Mouse (Mus musculus) CD4-positive, CD25-positive, alpha-beta regulatory T cell (primary cell): ENCODE data around the gene Cdh22. TPM values are rescaled to one million over a fixed set of nuclear protein-coding genes. Genes with fewer than 3 reads are reported as not detected.

ENCODE experiments used
- polyA plus RNA-seq: library from polyadenylated mRNA; unstranded; fragments of 100-300 nt; shearing (Covaris generic); gene quantifications from one replicate; pipeline ENCODE4 v1.2.1, GENCODE M21; 2017

The Cdh22 gene
- not detected for polyA plus RNA-seq

DNA sequence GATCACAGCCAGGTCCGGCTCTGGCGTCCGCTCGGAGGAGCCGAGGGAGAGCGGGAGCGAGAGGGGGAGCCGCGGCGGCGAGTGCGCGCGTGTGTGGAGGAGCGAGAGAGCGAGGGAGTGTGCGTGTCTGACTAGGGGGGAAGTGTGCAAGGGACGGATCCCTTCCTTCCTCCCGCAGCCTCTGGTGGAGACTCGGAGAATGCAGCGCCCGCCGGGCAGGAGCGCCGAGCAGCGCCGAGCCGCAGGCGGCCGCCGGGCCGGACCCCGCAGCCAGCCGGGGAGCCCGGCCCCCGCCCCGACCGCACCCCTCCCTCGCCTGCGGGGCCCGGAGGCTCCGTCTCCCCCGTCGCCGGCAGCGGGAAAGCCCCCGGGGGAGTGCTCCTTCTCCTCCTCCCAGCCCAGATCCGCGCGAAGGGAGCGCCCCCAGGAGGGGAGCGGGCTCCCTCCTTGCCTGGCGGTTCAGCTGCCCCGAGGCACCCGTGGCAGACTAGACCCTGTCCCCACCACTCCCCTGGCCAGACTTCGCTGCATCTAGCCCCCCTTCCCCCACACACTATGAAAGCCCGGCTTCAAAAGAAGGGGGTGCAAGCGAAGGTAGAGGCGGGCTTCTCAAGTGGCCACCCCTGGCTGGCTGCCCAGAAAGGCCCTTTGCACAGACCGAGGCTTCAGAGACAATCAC, at the start of gene Cdh22:
TSS of gene Cdh22 (minus strand) at position 241 of the 679 bp plus-strand sequence.

DNA sequence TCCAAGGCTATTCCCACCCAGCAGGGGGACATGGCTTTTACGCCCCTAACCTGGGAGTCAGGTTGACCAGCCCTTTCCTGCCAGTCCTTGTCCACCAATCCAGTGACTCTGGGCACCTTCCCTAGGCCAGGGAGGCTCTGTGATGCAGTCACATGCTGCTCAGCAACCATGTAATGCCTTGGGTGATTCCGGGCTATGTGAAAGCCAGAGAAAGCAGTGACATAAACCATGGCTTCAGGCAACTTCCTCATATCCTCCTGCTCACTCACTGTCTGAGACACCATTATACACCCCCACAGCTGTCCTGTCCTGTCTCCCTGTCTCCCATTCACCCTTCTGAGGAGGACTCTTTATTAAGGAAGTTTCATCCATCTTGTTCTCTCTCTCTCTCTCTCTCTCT, 144.0 kb downstream of the Cdh22 start, which contains the start of gene 1700025C18Rik:
TSS of gene 1700025C18Rik (minus strand) at position 101 of the 400 bp plus-strand sequence.

Other genes with a start within 250 kb of the Cdh22 start
- gene Ncoa5, start 200.0 kb downstream of the Cdh22 start, polyA plus RNA-seq, result 61.4 TPM
- 0.89 TPM for gene Cd40, start 179.2 kb downstream of the Cdh22 start, polyA plus RNA-seq
- gene 1700025C18Rik, start 144.1 kb downstream of the Cdh22 start, polyA plus RNA-seq, result not detected
- gene Slc35c2, start 53.0 kb upstream of the Cdh22 start, polyA plus RNA-seq, result 63.7 TPM
- 48.1 TPM for gene Elmo2, start 91.6 kb upstream of the Cdh22 start, polyA plus RNA-seq
- not detected for gene Zfp663, start 133.9 kb upstream of the Cdh22 start, polyA plus RNA-seq
- gene Zfp334, start 153.4 kb upstream of the Cdh22 start, polyA plus RNA-seq, result not detected
- not detected for gene Ocstamp, start 165.6 kb upstream of the Cdh22 start, polyA plus RNA-seq
- gene Slc13a3, start 238.4 kb upstream of the Cdh22 start, polyA plus RNA-seq, result 0.42 TPM